Mouse (Mus musculus) embryo, embryonic 9.5 days (tissue): ENCODE measurements at regions not wholly inside any gene's neighbourhood (a gene's known extent, or its start where the extent isn't known, plus 50 kb on each side); places are given as distances from the start of the nearest gene placed in this dataset.
A peak's percentile ranks its signal among the peaks of the same experiment; 100 is the strongest.

Source experiments
- DNase-seq: peaks from one replicate; pipeline ENCODE4 v3.0.0-alpha.2; 2017; ENCODE audit errors: extremely low spot score

DNA sequence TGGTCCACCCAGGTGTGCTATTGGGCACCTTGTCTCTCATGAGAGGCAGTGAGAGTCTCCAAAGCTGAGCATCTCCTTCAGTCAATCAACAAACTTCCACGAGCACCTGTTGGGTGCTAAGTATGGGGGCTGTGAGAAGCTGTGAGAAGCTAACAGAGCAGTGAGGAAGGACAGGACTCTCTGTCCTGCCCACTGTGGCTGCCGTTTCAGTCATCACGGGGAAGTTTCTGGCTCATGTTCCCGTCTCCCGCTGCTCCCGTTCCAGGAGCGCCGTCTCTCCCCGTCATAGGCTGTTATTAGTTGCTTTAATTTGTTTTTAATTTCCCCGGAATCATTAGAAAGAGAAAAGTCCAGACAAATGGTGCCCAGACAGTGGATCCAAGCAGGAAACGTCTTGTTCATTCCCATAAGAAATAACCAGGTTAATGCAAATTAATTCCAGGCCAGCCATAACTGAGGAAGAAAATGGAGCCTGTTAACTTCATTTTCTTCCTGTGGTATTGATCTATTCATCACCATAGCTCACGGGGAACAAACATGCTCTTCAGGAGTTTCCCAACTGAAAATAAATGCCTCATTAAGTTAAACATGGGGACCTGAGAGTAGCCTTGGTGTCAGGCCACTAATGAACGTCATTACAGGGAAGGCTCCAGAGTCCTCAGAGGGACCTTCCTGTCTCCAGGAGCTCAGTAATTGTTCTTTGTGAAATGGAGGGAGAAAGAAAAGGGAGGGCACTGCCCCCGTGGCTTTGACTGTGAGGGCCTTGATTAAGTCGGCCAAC lies 70.3 kb downstream of the Matn1 start:
- DNase-seq: no peak

DNA sequence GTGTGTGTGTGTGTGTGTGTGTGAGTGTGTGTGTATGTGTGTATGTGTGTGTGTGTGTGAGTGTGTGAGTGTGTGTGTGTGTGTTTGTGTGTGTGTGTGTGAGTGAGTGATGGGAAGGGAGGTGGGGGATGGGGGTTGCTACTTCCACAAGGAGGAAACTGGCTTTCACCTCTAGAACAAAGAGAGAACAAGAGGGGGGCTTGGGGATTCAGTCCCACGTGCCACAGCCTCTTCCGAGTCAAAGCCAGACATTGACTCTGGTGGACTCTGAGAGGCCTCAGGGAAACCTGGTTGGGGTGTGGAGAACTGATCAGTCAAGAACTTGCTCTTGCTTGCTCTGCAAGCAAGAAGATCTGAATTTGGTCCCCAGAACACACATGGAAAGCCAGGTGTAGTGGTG lies 71.0 kb downstream of the Matn1 start:
- peak; percentile 11 for DNase-seq

DNA sequence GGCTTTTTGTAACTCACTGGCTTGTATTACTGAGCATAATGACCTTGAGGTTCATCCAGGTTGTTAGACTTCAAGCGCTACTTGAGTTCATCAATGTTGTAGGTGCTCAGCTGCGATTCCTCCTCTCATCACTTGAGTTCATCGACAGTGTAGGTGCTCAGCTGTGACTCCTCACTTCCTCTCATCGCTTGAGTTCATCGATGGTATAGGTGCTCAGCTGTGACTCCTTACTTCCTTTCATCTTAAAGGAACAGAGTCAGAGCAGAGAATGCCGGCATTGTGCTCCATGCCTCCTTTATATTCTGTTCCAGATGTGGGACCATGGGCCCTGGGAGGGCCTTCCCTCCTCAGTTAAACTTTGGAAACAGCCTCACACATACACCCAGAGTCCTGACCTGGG lies 79.4 kb downstream of the Matn1 start:
- DNase-seq: no peak

DNA sequence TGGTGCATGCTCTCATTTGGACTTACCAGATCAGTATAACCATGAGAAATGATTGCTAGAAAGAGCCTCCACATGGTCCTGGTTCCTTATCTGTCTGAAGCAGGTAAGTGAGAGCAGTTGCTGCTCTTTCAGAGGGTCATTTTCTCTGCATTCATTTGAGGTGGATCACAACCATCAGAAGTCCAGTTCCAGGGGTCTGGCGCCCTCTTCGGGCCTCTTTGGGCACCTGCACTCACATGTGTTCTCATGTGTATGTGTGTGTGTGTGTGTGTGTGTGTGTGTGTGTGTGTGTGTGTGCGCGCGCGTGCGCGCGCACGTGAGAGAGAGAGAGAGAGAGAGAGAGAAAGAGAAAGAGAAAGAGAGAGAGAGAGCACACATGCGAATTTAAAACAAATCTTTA lies 92.1 kb downstream of the Matn1 start:
- DNase-seq: no peak

DNA sequence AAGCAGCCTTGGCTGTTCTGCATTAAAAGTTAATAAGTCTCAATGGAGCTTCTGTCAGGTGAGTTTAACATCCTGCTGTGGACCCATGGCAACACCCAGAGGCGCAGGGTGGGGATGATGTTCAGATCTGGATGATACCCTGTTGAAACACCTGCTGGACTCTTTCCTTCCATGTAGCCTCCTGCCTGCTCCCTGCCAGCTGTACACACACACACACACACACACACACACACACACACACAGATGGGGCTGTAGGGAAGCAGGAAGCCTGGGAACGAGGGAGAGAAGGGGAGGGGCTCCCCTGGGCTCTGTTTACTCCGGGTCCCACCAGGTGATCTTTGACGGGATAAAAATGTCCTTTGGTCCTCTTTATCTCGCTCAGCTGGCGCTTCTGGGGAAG lies 93.0 kb downstream of the Matn1 start:
- no peak for DNase-seq

DNA sequence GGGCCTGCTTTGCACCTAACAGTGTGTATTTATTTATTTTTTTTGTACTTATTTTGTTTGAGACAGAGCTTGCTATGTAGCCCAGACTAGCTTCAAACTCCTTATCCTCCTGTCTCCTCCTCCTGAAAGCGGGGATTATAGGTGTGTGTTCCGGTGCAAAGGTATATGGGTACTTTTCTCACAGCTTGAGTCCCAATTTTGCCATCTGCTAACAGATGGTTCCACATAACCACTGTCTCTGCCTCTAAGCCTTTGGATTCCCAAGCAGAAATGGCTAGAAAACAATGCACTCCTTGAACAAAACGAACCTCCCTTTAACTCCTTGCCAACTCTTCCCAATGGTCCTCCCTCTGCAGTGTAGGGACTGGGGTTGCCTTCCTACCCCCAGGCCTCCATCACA lies 95.5 kb downstream of the Matn1 start:
- DNase-seq: no peak

DNA sequence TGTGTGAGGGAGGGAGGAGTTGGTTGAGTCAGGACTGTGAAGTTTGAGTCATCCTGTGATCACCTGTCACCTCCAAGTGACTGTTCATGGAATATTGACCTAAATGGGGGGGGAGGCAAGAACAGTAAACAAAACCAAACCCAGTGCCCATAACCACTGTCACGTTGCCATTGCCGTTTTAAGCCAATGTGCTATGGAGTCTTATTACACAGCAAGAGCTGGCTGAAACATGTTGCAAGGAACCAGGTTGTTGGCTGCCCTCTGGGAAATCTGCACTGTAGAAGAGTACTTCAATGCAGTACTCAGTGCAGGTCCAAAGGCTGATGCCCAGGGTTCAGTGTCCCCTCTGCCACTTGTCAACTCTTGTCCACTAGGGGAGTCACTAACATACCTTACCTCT lies 97.0 kb downstream of the Matn1 start:
- DNase-seq: no peak

DNA sequence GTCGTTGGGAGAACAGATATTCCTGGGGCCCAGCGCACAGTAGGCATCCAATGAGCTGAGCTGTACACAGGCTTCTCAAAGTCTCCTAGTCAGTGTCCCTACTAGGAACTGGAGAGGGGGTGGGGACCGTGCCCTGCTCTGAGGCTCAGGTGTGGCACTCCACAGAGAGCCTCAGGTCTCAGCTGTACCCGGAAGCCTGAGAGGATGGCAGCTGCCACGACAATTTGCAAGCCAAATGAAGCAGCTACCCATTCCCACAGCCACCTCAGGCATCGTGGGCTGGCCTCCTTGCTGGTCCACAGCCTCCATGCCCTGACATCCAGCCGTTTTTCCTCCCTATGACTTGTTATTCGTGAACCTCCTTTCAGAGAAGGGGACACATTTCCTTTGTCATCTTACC lies 101.9 kb downstream of the Matn1 start:
- DNase-seq: no peak

DNA sequence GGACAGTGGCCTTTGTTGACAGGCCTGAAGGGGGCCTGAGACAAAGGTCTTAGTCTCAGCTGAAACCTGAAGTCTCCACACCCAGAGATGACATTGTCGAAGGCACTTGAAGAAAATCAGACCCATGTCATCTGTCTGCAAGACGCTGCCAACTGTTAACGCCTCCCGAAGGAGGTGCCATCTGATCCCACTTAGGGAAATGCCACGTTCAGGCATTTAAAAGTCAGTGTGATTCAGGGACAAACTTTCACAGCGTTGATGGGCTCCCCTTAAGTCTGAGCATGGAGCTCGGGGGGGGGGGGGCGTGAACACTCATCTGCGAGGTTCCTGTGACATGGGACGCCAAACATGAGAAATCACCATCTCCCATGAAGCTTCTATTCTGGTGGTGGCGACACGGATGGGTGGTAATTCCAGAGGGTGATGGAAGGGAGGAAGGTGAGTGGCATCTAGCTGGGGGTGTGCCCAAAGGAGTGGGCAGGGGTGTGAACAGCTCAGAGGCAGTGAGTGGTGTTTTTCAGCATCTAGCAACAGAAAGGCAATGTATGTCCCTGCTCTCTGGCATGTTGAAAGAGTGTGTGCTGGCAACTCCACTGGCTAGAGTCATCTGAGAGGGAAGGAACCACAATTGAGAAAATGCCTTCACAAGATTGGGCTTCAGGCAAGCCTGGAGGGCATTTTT lies 102.9 kb downstream of the Matn1 start:
- no peak for DNase-seq

DNA sequence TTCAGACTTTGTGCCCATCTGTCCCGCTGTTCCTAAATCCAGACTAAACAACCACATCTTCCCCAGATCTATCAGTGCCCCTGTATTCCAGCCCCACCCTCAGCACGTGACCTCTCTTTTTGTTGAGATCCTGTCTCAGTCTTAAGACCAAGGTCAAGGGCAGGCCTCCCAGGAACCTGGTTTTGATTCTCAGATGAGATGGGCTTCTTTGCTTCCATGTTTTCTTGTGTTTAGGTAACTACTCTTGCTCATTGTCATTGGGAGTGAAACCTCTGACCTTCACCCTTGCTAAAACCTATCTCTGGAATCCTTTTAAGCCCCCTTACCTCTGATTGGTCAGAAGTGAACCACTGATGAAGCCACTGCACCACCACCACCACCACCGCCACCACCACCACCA lies 112.1 kb downstream of the Matn1 start:
- no peak for DNase-seq

DNA sequence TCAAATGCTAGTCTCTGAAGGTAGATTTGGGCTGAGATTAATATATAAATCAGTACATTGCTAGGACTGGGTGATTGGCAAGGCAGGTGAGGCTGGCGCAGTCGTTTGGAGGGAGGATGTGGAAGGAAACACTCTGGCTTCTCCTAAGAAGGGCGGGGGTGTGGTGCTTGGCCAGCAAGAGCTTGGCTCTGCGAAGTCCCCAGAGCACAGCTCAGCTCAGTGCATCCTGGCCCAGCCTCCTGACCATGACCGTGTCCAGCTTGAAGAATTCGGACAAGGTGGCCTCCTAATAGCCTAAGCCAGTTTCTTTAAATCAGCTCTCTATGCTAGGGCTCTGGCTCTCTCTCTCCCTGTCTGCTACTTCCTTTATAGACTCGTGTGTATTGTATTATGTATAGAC lies 115.4 kb downstream of the Matn1 start:
- no peak for DNase-seq

DNA sequence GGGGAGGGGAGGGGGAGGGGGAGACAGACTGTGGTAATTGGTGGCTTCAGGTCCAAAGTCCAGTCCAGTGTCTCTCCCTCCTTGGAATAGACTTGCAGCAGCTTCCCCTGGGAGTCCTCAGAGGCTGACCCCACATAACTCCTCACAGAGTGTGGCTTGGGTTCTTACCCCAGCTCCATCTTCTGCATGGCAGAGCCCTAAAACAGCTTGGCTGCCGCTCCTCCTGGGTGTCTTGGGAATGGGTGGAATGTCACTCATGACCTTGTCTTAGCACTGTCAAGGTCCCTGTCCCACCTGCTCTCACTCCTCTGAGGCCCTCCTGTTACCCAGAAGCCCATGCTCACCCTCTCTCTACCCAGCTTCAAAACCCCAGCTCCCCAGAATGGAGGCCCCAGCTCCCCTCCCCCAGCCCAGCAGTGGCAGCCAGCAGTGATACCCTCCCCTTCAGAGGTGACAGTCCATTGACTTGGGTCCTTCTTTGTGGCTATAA lies 116.1 kb downstream of the Matn1 start:
- no peak for DNase-seq

DNA sequence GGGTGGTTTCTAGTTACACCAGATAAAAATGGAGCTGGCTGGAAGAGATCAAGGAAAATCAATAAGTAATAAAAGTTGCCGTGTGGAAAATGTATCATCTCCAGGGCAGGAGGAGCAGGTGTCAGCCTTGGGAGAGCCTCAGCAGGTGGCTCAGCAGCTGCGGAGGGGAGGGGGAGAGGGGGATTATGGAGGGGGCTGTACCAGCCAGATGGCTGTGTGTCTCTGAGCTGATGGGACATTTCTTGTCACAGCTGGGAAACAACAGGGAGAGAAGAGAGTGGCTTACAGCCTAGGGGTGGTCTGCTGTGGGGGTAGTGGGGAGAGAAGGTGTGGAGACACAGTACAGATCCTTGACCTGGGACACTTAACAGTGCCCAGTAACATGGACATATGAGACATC lies 116.5 kb downstream of the Matn1 start:
- no peak for DNase-seq

DNA sequence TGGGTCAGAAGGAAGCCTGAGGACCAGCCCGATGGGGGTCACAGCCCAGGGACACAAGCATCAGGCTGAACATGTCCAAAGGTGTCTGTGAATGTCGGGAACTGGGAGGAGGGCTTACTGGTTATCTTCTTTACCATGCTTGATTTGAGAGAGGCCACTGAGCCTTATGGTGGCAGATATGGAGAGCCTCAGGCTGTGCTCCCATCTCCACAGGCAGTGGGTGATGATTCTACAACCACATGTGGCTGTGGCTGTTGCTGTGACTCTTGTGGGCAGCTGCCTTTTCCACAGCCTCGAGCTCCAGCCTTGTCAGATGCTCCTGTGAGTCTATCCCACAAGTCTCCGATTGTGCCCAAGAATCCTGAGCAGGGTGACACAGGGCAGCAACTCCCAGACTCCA lies 118.4 kb downstream of the Matn1 start:
- DNase-seq: no peak

DNA sequence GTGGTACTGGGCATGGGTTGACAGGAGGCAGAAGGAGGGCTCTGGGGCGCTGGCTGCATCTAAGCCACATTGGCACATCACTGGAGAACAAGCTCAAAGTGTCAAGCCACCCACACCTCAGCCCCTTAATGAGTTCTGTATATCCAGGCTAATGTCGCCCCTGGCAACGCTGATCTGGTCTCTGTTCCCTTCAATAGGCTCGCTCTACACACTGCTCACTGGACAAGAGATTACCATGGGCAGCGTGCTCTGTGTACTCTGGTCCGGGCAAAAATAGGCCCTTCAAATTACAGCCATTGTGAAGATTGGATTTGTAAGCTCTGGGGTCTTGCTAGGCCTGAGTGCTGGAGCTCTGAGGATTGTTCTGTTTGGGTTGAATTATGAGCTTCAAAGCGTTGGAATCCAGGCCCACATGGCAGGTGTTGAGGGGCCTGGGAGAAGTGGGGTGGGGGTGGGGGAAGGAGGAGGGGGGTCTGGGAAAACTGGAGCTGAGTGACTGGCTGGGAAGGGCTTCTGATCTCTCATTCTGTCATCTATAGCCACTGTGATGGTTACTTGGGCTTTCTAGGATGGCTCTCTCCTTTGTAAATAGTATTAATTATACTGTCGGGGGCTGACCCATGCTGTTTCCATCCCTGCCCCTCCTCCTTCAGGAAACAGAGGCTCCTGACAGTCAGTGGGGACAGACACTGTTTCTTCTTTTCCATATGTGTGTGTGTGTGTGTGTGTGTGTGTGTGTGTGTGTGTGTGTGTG lies 122.2 kb downstream of the Matn1 start:
- DNase-seq: no peak

DNA sequence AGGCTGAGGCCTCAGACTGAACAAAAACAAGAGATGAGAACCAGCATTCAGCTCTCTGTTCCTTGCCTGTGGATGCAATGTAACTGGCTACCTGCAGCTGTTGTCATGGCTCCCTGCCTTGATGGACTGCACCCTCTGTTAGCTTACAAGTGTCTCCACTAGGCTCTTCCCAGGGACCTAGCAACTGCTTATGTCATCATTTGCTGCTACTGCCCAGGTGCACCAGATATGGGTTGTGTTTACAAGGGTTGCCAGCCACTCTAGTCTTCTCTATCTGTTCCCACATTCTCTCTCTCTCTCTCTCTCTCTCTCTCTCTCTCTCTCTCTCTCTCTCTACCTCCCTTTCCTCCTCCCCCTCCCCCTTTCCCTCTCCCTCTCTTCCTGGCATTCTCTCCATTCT lies 126.4 kb downstream of the Matn1 start:
- DNase-seq: no peak

DNA sequence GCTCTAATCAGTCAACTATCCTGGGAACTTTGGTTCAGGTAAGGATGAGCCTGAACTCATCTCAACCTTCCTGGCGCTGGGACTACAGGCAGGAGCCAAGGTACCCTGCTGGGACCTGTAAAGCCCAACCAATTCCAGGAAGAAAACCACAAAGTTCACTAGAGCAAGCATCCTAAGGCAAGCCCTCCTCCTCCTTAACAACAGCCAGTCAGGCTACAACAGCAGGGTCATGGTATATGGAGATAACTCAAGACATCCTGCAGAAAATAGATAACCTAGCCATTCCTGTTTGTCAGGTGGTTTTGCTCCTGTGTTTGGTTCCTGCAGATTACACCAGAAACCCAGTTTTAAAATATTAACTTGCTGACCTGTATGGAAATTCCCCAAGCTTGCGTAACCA lies 128.4 kb downstream of the Matn1 start:
- no peak for DNase-seq

DNA sequence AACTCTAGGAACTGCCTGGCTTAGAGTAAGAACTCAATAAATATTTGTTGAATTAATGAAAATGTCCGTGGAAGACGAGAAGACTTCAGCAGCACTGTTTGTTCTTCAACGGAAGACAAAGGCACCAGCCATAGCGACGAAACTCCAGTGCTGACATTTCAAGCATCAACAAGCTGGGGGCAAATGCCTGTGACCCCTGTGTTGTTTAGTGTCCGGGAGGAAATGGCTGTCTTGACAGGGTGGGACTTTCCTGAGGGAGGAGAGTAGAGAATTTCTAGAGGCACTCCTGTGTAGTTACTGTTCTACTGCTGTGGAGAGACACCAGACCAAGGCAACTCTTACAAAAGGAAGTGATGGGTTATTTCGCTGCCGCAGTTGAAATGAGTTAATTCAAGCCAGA lies 129.2 kb downstream of the Matn1 start:
- DNase-seq: peak; percentile 15

DNA sequence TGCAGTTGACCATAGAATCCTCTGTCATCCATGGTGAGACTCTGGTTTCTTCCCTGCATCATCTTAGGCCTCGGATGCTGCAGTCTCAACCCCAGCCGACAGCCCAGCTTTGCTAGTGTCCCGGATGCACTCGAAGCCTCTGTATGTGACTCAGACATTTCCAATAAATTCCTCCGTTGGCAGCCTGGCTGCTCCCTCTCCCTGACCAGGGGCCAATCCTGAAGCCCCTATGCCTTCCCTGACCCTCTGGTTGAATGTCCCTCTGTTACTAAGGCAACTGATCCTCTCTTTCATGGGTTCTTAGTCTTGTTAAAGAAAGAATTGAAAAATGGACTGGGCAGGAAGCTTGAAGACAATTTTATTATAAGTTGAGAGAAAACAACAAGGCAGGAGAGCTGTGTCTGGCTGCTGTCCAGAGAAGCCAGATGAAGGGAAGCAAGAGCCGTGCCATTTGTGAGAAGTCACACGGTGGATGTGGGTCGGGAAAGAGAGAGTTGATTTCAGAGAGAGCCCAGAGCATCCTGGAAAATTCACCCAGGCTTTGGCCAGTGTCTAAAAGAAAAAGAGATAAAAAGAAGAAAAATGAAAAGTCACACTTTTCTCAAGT lies 131.2 kb downstream of the Matn1 start:
- no peak for DNase-seq

DNA sequence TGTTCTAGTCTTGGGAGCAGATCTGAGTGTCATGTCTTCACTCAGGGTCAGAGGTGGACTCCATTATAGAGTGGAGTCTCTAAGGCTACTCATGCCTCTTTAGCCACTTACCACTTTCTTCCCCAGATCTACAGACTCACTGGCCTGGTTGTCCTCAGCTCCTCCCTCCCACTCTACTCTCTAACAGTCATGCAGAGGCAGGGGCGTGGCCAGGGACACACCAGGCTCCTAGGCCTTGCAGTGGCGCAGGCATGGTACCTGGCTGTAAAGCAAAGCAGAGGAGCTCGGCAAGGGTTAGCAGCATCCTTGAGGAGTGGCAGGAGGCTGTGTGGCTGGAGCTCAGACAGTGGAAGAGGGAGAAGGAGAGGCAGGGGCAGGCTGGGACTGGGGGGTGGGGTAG lies 132.4 kb downstream of the Matn1 start:
- no peak for DNase-seq

DNA sequence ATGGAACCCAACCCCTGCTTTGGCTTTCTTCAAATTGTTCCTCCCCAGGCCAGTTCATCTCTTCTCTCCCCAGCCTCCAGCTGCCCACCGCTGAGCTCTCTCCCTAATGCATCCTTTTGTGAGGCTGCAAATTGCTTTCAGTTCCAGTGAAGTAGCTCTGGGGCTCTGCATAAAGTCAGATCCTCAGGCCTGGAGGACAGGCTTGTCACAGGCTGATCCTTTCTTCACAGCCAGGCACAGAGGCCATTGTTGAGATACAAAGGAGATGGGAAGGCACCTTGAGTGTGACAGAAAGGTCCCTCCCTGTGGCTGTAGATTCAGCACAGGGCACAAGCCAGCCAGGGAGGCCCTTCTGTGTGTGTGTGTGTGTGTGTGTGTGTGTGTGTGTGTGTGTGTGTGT lies 135.9 kb downstream of the Matn1 start:
- DNase-seq: no peak

DNA sequence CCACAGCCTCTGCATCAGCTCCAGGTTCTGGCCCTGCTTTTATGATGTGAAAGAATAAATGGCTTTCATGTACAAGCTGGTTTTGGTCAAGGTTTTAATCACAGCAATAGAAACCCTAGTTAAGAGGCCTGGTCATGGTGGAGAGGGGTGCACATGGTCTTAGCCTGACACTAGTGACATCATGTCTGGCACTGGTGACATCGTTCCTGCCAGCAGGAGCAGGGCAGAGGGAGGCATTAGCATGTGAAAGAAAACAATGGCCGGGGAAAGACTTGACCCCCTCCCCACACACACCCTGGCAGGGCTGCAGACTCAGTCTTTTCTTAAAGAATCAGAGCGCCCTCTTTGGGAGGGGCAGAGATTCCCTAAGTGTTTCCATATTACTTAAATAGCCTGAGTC lies 139.2 kb downstream of the Matn1 start:
- DNase-seq: no peak
